Mouse (Mus musculus) testis, adult 2 months (tissue): ENCODE data around the gene Cdk9. TPM values are rescaled to one million over a fixed set of nuclear protein-coding genes. Genes with fewer than 3 reads are reported as not detected.

ENCODE experiments used
- H3K27ac ChIP-seq: fragments of 200-500 bp; 2 replicates; pipeline ENCODE4 v1.5.1; 2012; ENCODE audit warnings: low read depth, low read length; ENCODE audit not compliant: control insufficient read depth, insufficient read depth
- H3K27me3 ChIP-seq: fragments of 200-500 bp; 2 replicates; pipeline ENCODE4 v1.6.1; 2012; ENCODE audit warnings: mild to moderate bottlenecking, low read length, moderate library complexity; ENCODE audit not compliant: control insufficient read depth, insufficient read depth
- H3K36me3 ChIP-seq: fragments of 200-500 bp; 2 replicates; pipeline ENCODE4 v1.6.1; 2012; ENCODE audit warnings: mild to moderate bottlenecking, low read length; ENCODE audit not compliant: control insufficient read depth, insufficient read depth
- H3K4me1 ChIP-seq: fragments of 200-500 bp; 2 replicates; pipeline ENCODE4 v1.6.1; 2012; ENCODE audit warnings: low read length; ENCODE audit not compliant: control insufficient read depth, insufficient read depth
- H3K4me3 ChIP-seq: fragments of 200-500 bp; 2 replicates; pipeline ENCODE4 v1.5.1; 2012; ENCODE audit warnings: low read depth, mild to moderate bottlenecking, low read length, moderate library complexity, mixed read lengths; ENCODE audit not compliant: control insufficient read depth
- CTCF ChIP-seq: fragments of 200-500 bp; IDR thresholded peaks from 2 replicates; pipeline ENCODE4 v1.5.1; 2012; ENCODE audit warnings: low read depth, mild to moderate bottlenecking, inconsistent platforms, low read length, moderate library complexity; ENCODE audit not compliant: control insufficient read depth, insufficient read depth, insufficient replicate concordance
- POLR2A ChIP-seq: fragments of 200-500 bp; IDR thresholded peaks from 2 replicates; pipeline ENCODE4 v1.6.1; 2012; ENCODE audit warnings: low read depth, mild to moderate bottlenecking, inconsistent platforms, low read length, moderate library complexity; ENCODE audit not compliant: control insufficient read depth
- polyA plus RNA-seq: library from polyadenylated mRNA; depleted of rRNA; stranded (reverse); fragments of >200 nt; gene quantifications from 2 replicates; pipeline ENCODE4 v1.2.3, GENCODE M21; 2012

Cdk9 gene
- polyA plus RNA-seq, 1 experiment = 121 TPM

- H3K4me1 ChIP-seq = peaks cover 6% of the 10 kb centered on the region
- H3K27me3 ChIP-seq = no peaks in the 10 kb centered on the region
- no peak overlapping the region for H3K4me3 ChIP-seq
- TF ChIP-seq CTCF (no peak), POLR2A (no peak)
- no peaks in the 10 kb centered on the region for H3K36me3 ChIP-seq
- H3K27ac ChIP-seq = no peak overlapping the region
Observed at GRCm38 (mm10) chr2:32731911-32732310, 19.0 kb upstream of the Cdk9 start.

- H3K36me3 ChIP-seq = no peaks in the 10 kb centered on the region
- TF ChIP-seq CTCF = no peak
- TF ChIP-seq POLR2A = no peak
- H3K27me3 ChIP-seq = no peaks in the 10 kb centered on the region
- no peak overlapping the region for H3K27ac ChIP-seq
- H3K4me3 ChIP-seq = no peak overlapping the region
- H3K4me1 ChIP-seq = peaks cover 6% of the 10 kb centered on the region
Observed at GRCm38 (mm10) chr2:32730854-32731253, 18.0 kb upstream of the Cdk9 start.

GRCm38 (mm10) chr2:32729547-32729946 lies 16.7 kb upstream of the Cdk9 start:
- H3K36me3 ChIP-seq = no peaks in the 10 kb centered on the region
- TF ChIP-seq CTCF (no peak), POLR2A (no peak)
- no peak overlapping the region for H3K27ac ChIP-seq
- H3K4me1 ChIP-seq = peaks cover 6% of the 10 kb centered on the region
- no peak overlapping the region for H3K4me3 ChIP-seq
- H3K27me3 ChIP-seq = no peaks in the 10 kb centered on the region

- no peaks in the 10 kb centered on the region for H3K27me3 ChIP-seq
- no peak overlapping the region; the same call in 1 of the 2 replicates for H3K27ac ChIP-seq
- peaks cover 6% of the 10 kb centered on the region for H3K4me1 ChIP-seq
- no peak for TF ChIP-seq POLR2A
- TF ChIP-seq CTCF = no peak
- no peaks in the 10 kb centered on the region for H3K36me3 ChIP-seq
- H3K4me3 ChIP-seq = no peak overlapping the region
Observed at GRCm38 (mm10) chr2:32728463-32728862, 15.6 kb upstream of the Cdk9 start.

GRCm38 (mm10) chr2:32727435-32727834 lies 14.6 kb upstream of the Cdk9 start:
- Histone ChIP-seq H3K4me1 (peaks cover 6% of the 10 kb centered on the region), H3K27ac (no peak overlapping the region), H3K36me3 (no peaks in the 10 kb centered on the region), H3K27me3 (no peaks in the 10 kb centered on the region), H3K4me3 (peak overlapping the region; percentile 30; the same call in 1 of the 2 replicates)
- TF ChIP-seq CTCF = no peak
- no peak; the same call in 1 of the 2 replicates for TF ChIP-seq POLR2A

- Histone ChIP-seq H3K36me3 (no peaks in the 10 kb centered on the region), H3K4me3 (no peak overlapping the region), H3K27ac (no peak overlapping the region), H3K4me1 (peaks cover 6% of the 10 kb centered on the region), H3K27me3 (no peaks in the 10 kb centered on the region)
- TF ChIP-seq CTCF = no peak
- TF ChIP-seq POLR2A = no peak
Observed at GRCm38 (mm10) chr2:32724832-32725790, 12.2 kb upstream of the Cdk9 start.

- Histone ChIP-seq H3K36me3 (no peaks in the 10 kb centered on the region), H3K4me1 (peaks cover 6% of the 10 kb centered on the region), H3K4me3 (no peak overlapping the region), H3K27ac (no peak overlapping the region), H3K27me3 (no peaks in the 10 kb centered on the region)
- no peak for TF ChIP-seq POLR2A
- no peak for TF ChIP-seq CTCF
Observed at GRCm38 (mm10) chr2:32724149-32724548, 11.3 kb upstream of the Cdk9 start.
